Mouse (Mus musculus) forebrain, embryonic 13.5 days (tissue): ENCODE measurements around the gene Usp37. TPM values are rescaled to one million over a fixed set of nuclear protein-coding genes. Genes with fewer than 3 reads are reported as not detected.
"Not testable (repeated sequence)": the region's sequence is repeated elsewhere in the genome, so short reads cannot be mapped to it uniquely, and the experiment has no call there.

ENCODE experiments used
- ATAC-seq: fragments of 200-750 bp; cut with Nextera tagmentation; 2 replicates; pipeline ENCODE4 v1.8.0; 2017
- H3K27ac ChIP-seq: fragments of 300-500 bp; sonication (generic); 2 replicates; pipeline ENCODE4 v1.5.1; 2015; ENCODE audit warnings: inconsistent platforms, mild to moderate bottlenecking, moderate library complexity
- H3K27me3 ChIP-seq: fragments of 300-500 bp; sonication (generic); 2 replicates; pipeline ENCODE4 v1.6.1; 2015; ENCODE audit warnings: mild to moderate bottlenecking, inconsistent platforms
- H3K36me3 ChIP-seq: fragments of 300-500 bp; sonication (generic); 2 replicates; pipeline ENCODE4 v1.6.1; 2015; ENCODE audit warnings: mild to moderate bottlenecking, inconsistent platforms; ENCODE audit not compliant: poor library complexity, severe bottlenecking
- H3K4me1 ChIP-seq: fragments of 300-500 bp; sonication (generic); 2 replicates; pipeline ENCODE4 v1.6.1; 2015; ENCODE audit warnings: inconsistent platforms
- H3K4me2 ChIP-seq: fragments of 300-500 bp; sonication (generic); 2 replicates; pipeline ENCODE4 v1.6.1; 2015; ENCODE audit warnings: inconsistent platforms, mild to moderate bottlenecking, moderate library complexity
- H3K4me3 ChIP-seq: fragments of 300-500 bp; sonication (generic); 2 replicates; pipeline ENCODE4 v1.5.1; 2015; ENCODE audit warnings: mild to moderate bottlenecking, inconsistent platforms
- H3K9ac ChIP-seq: fragments of 300-500 bp; sonication (generic); 2 replicates; pipeline ENCODE4 v1.6.1; 2015; ENCODE audit warnings: mild to moderate bottlenecking, inconsistent platforms
- H3K9me3 ChIP-seq: fragments of 300-500 bp; sonication (generic); replicated peaks from 2 replicates; pipeline ENCODE4 v1.6.1; 2016; ENCODE audit warnings: inconsistent platforms
- WGBS: fragments of 180-500 bp; shearing (Covaris S2); methylation state at CpG from one replicate; pipeline ENCODE4 v1.1.7; 2015; 5-methylcytosine and 5-hydroxymethylcytosine counted together
- polyA plus RNA-seq: library from polyadenylated mRNA; unstranded; fragments of >200 nt; fragmentation: Nextera tagmentation; extraction: Ambion mirVana; gene quantifications from 2 replicates; pipeline ENCODE4 v1.2.1, GENCODE M21; 2015

Usp37 gene
- polyA plus RNA-seq, 1 experiment from 2014 or later: 35.8 TPM

DNA sequence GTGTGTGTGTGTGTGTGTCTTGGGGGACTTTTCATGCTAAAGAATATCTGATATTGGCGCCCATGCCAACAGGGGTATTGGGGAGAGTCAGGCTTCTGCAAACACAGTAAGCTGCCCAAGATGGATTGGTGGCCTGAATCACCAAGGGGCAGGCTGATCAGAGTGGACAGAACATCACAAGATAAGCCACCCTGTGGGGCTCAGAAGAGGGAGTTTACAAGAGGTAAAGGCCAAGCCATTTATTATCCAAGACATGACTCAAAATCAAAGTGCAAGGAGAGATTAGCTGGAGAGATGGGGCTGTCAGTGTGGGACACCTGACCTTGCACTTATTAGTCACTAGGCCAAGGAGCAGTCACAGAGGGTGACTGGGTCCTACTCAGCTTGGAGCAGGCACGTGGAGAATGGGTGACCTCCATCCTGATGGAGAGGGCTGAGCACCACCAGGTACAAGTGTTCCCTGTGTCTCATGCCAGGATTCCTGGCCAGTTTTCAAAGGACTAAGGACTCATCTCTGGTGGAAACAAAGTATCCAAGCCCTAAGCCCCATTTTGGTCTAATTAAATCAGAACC, 132.2 kb downstream of the Usp37 start:
- WGBS: 69% methylated on average over 2 of the region's 2 CpGs
- Histone ChIP-seq H3K36me3 (no peaks in the 10 kb centered on the region), H3K9ac (no peak overlapping the region), H3K27me3 (no peaks in the 10 kb centered on the region), H3K4me1 (no peaks in the 10 kb centered on the region), H3K4me2 (no peak overlapping the region), H3K27ac (no peak overlapping the region), H3K4me3 (no peak overlapping the region), H3K9me3 (no peaks in the 10 kb centered on the region)
- no peak for ATAC-seq

DNA sequence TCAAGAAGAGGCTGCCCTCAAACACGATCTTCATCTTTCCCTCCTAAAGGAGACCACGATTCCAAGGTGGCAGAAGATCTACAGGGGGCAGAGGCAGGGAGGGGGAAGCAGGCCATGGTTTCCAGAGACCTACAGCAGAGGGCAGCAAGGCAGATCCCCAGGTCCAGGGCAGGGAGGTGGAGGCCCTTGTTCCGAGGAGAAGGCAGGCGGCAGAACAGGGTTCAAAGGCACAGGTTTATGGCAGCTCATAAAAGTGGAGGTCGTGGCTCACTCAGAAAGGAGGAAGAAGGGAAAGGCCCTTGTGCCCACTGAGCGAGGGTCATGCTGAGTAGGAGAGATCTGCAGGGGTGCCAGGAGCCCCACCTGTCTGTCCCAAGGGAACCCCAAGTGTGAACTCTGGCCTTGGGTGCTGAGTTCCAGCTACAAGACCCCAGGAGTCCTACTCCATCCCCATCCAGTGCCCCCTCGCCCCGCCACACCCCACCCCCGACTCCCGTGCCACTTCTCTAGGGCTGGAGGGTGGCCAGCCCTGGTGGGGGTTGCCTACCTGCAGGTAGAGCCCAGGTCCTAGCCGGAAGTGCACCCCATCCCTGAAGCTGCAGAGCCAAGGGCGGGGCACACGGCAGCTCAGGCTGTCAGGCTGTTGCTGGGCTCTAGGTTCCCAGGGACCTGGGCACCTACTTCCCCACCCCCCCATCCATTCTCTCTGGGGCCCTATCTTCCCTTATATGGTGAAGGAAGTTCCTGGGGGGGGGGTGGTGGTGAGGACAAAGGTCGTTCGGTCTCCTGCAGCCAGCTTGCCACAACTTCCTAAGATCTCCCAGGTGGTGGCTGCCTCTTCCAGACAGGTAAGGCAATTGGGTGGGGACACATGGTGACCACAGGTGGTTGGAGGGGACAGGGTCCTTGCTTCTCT, 135.2 kb downstream of the Usp37 start, which contains the start of gene Vil1:
Gene Vil1 (plus strand): TSS at position 788 of the 916 bp plus-strand sequence.
- H3K9me3 ChIP-seq: no peaks in the 10 kb centered on the region
- no peaks in the 10 kb centered on the region for H3K36me3 ChIP-seq
- H3K27ac ChIP-seq: no peak within 1 kb of the TSS
- no peak within 1 kb of the TSS for H3K4me3 ChIP-seq
- no peak within 1 kb of the TSS for H3K9ac ChIP-seq
- WGBS: 71% methylated on average over 15 of the region's 15 CpGs
- H3K4me1 ChIP-seq: no peaks in the 10 kb centered on the region
- no peak for ATAC-seq
- no peak within 1 kb of the TSS for H3K4me2 ChIP-seq
- no peaks in the 10 kb centered on the region for H3K27me3 ChIP-seq

DNA sequence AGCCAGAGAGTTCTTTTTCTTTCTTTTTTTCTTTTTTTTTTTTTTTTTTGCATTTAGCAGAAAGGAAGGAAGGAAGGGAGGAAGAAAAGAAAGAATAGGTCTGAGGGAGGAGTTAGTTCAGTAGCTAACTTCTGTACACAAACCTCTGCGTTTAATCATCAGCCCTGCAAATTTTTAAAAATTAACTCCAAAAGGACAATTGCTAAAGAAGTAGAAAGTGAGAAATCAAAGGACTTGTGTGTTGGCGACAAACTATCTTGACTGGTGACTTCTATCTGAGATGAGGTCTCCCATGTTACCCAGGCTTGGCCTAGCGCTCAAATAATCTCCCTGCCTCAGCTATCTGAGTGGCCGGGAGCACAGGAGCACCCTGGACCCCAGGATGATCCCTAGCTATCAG, 139.9 kb downstream of the Usp37 start:
- no peaks in the 10 kb centered on the region for H3K36me3 ChIP-seq
- H3K4me3 ChIP-seq: no peak overlapping the region
- H3K4me1 ChIP-seq: no peaks in the 10 kb centered on the region
- no peak overlapping the region for H3K4me2 ChIP-seq
- no peaks in the 10 kb centered on the region for H3K27me3 ChIP-seq
- no peak overlapping the region for H3K9ac ChIP-seq
- H3K27ac ChIP-seq: no peak overlapping the region
- no peaks in the 10 kb centered on the region for H3K9me3 ChIP-seq
- WGBS: 92% methylated on average over 4 of the region's 4 CpGs
- ATAC-seq: no peak

DNA sequence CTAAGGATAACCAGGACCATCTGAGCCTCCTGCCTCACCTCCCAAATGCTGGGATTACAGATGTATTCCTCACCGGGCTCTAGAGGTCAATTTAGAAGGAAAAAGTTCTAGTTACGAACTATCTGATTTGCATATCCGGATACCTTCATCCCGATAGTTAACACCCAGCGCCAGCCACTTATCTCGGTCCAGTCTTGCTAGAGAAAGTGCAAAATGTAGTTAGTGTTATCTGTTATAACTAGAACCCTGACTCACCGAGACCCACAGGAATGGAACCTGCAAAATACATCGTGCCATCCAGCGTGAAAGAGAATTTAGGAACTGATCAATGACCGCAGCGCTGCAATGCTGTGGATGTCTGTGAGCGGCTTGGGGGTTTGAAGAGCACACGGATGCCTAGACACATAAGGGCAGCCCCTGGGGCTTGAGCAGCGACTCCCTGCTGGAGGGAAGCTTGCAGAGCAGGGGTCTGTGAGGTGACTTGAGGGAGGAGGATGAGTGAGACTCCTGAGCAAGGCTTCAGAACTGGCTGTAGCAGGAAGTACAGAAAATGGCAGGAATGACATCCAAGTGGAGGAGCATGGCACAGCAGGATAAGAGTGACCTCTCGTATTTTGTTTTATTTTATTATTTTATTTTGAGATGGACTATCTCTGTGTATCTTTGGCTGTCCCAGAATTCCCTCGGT, 142.9 kb downstream of the Usp37 start:
- ATAC-seq: no peak
- no peaks in the 10 kb centered on the region for H3K4me1 ChIP-seq
- no peak overlapping the region for H3K4me2 ChIP-seq
- 57% methylated on average over 16 of the region's 16 CpGs for WGBS
- no peak overlapping the region for H3K4me3 ChIP-seq
- H3K9me3 ChIP-seq: no peaks in the 10 kb centered on the region
- H3K36me3 ChIP-seq: no peaks in the 10 kb centered on the region
- H3K9ac ChIP-seq: no peak overlapping the region
- H3K27me3 ChIP-seq: no peaks in the 10 kb centered on the region
- H3K27ac ChIP-seq: no peak overlapping the region

DNA sequence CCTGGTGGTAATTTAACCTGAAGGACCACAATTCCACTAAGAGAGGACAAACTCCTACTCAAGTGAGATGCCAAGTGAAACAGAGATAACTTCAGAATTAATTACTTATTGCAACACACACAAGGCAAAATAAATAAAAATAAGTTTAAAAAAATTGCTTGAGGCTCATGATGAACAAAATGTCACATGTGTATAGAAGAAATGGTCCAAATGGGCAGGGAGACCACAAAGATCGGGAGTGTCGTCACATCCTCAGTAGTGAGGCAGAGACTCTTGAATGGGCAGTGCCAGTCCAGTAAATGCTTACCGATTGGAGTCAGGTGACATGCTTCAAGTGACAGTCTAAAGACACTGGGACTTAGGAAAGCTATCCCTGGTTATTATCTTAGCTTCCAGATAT, 143.6 kb downstream of the Usp37 start:
- no peaks in the 10 kb centered on the region for H3K9me3 ChIP-seq
- H3K9ac ChIP-seq: no peak overlapping the region
- no peak overlapping the region for H3K4me2 ChIP-seq
- no peak overlapping the region for H3K27ac ChIP-seq
- ATAC-seq: no peak
- no peaks in the 10 kb centered on the region for H3K36me3 ChIP-seq
- WGBS: 86% methylated on average over 3 of the region's 3 CpGs
- H3K4me3 ChIP-seq: no peak overlapping the region
- H3K27me3 ChIP-seq: no peaks in the 10 kb centered on the region
- no peaks in the 10 kb centered on the region for H3K4me1 ChIP-seq

DNA sequence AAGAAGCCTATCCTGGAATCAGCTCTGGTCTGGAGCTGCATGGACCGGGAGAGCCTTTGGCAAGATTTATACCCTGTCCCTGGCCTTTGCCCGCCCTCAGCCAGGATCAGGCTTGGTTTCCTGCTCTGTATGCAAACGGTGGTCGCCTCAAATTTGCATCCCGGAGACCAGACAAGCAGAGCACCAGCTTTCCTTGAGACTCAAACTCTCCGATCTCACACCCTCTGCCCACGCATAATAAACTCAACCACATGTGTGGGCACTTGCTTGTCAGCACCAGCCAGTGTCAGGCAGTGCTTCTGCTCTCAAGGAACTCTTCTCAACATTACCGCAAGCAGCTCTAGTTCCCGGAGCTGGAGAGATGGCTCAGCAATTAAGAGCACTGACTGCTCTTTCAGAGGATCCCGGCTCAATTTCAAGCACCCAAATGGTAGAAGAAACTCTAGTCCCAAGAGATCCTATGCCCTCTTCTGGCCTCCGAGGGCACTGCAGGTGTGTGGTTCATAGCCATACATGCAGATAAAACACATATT, 146.1 kb downstream of the Usp37 start:
- ATAC-seq: no peak; the same call in none of the 2 replicates
- peak overlapping the region; percentile 37; the same call in 1 of the 2 replicates for H3K27ac ChIP-seq
- H3K4me3 ChIP-seq: peak overlapping the region; percentile 47
- no peaks in the 10 kb centered on the region for H3K27me3 ChIP-seq
- peaks cover 18% of the 10 kb centered on the region for H3K36me3 ChIP-seq
- WGBS: 5% methylated on average over 11 of the region's 11 CpGs
- H3K9ac ChIP-seq: peak overlapping the region; percentile 65
- peaks cover 5% of the 10 kb centered on the region for H3K4me1 ChIP-seq
- no peaks in the 10 kb centered on the region for H3K9me3 ChIP-seq
- peak overlapping the region; percentile 72 for H3K4me2 ChIP-seq

DNA sequence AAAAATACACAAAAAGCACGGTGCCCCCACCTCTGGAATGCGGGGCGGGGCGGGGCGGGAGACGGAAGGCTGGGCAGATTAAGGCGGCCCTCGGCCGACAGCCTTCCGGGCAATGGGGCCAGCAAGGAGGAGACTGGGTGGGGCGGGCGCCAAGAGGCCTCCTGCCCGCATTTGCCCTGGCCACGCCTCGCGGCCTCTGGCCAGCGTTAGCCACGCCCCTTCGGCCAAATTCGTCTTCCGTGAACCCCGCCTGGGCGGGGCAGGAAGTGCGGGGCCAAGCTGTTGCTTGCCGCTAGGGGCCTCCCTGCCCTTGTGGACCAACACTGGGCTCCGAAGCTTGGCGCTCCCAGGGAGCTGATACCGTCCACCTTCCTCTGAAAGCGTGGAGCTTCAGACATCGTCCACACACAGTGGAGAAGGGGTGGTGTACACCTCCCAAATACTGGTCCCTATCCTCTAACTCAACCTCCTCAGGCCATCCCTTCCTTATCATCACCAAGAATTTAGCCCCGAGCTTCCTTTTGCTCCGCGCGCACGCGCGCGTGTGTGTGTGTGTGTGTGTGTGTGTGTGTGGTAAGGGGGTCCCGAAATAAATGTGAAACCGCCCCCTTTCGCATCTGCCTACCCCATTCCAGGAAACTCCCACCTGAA, 146.7 kb downstream of the Usp37 start:
- H3K9ac ChIP-seq: peak overlapping the region; percentile 65
- 0% methylated on average over 37 of the region's 41 CpGs for WGBS
- no peaks in the 10 kb centered on the region for H3K27me3 ChIP-seq
- H3K27ac ChIP-seq: peak overlapping the region; percentile 37; the same call in 1 of the 2 replicates
- peaks cover 18% of the 10 kb centered on the region for H3K36me3 ChIP-seq
- H3K9me3 ChIP-seq: no peaks in the 10 kb centered on the region
- H3K4me1 ChIP-seq: peaks cover 11% of the 10 kb centered on the region
- peak overlapping the region; percentile 47 for H3K4me3 ChIP-seq
- H3K4me2 ChIP-seq: peak overlapping the region; percentile 72
- ATAC-seq: peak; percentile 89

DNA sequence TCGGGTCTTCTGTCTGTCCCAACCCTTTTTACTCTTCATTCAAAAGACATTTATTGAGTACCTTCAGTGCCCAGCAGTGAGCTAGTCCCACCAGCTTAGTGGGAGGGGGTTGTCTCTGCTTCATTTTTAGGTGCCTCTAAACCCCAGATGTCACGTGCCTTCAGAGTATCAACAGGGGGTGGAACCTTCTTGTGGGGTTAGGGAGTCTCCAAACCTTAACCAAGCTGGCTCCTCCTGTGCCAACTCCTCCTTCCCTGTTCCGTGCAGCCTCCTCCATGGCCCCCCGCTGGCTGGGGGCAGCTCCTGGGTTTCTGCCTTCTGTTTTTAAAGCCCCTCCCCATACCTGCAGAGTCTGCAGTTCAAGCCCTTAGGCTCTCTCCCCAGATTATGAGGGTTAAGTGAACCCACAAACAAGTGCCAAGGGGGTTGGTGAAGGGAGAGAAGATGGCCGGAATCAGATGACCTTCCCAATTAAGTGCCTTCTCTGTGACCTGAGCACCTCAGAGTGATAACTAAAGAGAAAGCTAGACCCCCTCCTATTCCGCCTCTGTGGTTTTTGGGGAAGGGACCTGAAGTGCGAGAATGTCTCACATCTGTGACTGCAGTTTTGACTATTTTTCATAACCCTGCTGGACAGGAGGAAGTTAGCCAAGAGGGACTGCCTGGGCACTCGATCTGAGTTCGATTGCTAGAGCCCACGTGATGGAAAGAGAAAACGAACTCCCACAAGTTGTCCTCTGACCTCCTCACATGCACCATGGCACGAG, 147.4 kb downstream of the Usp37 start:
- Histone ChIP-seq H3K9ac (peak overlapping the region; percentile 65; the same call in 1 of the 2 replicates), H3K4me2 (peak overlapping the region; percentile 72), H3K4me1 (peaks cover 15% of the 10 kb centered on the region), H3K4me3 (peak overlapping the region; percentile 47), H3K36me3 (peaks cover 18% of the 10 kb centered on the region)
- not testable (repeated sequence) for H3K27ac ChIP-seq, H3K27me3 ChIP-seq, ATAC-seq, H3K9me3 ChIP-seq
- 9% methylated on average over 12 of the region's 12 CpGs for WGBS

DNA sequence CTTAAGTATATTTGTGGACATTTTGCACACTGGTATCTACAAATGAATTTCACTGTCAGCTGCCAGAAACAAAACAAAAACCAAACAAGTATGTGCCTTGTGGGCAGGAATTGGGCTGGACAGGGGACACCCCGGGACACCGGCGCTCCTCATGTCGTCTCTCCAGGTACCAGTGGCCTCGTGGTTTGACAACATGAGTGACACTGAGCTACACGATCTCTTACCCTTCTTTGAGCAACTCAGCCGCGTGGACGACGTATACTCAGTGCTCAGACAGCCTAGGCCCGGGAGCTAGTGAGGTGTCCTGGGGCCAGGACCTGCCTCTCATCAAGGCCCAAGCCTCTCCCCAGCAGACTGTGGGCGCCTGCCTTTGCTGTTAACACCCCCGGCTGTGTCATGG, 148.8 kb downstream of the Usp37 start:
- Histone ChIP-seq H3K27ac (no peak overlapping the region), H3K27me3 (peaks cover 6% of the 10 kb centered on the region; the same call in 1 of the 2 replicates), H3K9ac (no peak overlapping the region), H3K9me3 (no peaks in the 10 kb centered on the region), H3K36me3 (peaks cover 18% of the 10 kb centered on the region), H3K4me1 (peaks cover 23% of the 10 kb centered on the region), H3K4me3 (no peak overlapping the region), H3K4me2 (no peak overlapping the region)
- ATAC-seq: no peak
- 85% methylated on average over 12 of the region's 13 CpGs for WGBS

DNA sequence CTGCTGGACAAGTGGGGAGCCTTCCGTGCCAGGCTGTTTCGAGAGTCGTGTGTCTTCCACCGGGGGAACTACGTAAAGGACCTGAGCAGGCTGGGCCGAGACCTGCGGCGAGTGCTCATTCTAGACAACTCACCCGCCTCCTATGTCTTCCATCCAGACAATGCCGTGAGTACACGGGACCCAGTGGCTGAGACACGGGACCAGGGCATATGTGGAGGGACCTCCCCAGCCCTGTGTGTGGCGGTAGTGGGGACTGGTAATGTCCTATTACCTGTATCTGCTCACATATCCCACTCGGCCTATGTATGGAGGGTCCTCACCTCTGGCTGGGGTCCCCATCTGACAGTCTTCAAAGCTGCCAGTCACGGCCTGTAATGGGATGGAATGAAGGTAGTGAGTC, 149.2 kb downstream of the Usp37 start:
- Histone ChIP-seq H3K27ac (no peak overlapping the region), H3K27me3 (peaks cover 6% of the 10 kb centered on the region; the same call in 1 of the 2 replicates), H3K4me3 (no peak overlapping the region), H3K4me1 (peaks cover 27% of the 10 kb centered on the region), H3K4me2 (no peak overlapping the region), H3K36me3 (peaks cover 18% of the 10 kb centered on the region), H3K9me3 (no peaks in the 10 kb centered on the region), H3K9ac (no peak overlapping the region)
- WGBS: 91% methylated on average over 15 of the region's 15 CpGs
- no peak for ATAC-seq

DNA sequence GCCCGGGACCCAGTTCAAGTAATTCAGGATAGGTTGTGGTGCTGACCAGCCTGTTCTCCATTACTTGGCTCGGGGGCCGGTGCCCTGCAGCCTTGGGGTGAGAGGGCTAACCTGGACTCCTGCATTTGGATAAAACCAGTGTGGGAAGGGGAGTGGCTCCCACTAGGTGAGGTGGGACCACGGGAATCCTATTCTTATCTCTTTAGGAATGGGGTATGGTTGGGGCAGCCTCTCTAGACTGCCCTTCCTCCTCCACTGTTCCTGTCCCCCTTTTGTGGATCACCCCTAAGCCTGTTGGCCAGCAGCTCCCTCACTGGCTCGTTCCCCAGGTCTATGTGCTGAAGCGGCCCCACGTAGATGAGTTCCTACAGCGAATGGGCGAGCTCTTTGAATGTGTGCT, 149.8 kb downstream of the Usp37 start:
- H3K27ac ChIP-seq: no peak overlapping the region
- WGBS: 91% methylated on average over 9 of the region's 9 CpGs
- no peak overlapping the region for H3K9ac ChIP-seq
- H3K36me3 ChIP-seq: peaks cover 18% of the 10 kb centered on the region
- H3K4me2 ChIP-seq: no peak overlapping the region
- H3K4me3 ChIP-seq: no peak overlapping the region
- no peak for ATAC-seq
- peaks cover 31% of the 10 kb centered on the region for H3K4me1 ChIP-seq
- peaks cover 11% of the 10 kb centered on the region; the same call in 1 of the 2 replicates for H3K27me3 ChIP-seq
- no peaks in the 10 kb centered on the region for H3K9me3 ChIP-seq
